Mouse (Mus musculus) liver, embryonic 14.5 days (tissue): ENCODE data around the gene Hint2.

Experiments used
- CTCF ChIP-seq: IDR thresholded peaks from 2 replicates; pipeline ENCODE4 v1.5.1; 2016; ENCODE audit warnings: antibody characterized with exemption, low read depth, control low read depth
- EP300 ChIP-seq: IDR thresholded peaks from 2 replicates; pipeline ENCODE4 v1.6.1; 2016; ENCODE audit warnings: antibody characterized with exemption, low read depth

DNA sequence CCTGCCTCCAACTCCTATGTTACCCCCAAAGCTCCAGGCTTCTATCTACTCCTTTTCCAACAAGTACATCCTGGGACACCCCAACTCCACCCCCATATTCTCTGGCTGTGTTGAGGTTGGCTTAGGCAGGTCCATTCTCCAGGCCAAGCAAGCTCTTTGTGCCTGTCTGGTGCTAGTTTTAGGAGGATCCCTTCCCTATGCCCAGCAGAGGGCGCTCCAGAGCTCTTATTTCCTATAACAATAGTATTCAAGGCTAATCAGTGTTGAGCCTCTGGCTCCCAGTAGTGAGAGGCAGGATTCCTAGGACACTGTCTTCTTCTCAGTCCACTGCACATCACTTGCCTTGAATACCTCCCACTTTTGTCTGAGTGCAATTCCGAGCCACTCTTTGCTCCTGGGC lies 15.8 kb upstream of the Hint2 start:
- no peak for TF ChIP-seq EP300
- peak; percentile 86 for TF ChIP-seq CTCF
